Mouse (Mus musculus) thymus, postnatal 4 days (tissue): Measurements from ENCODE around the gene Mvb12b.

ENCODE experiments used
- DNase-seq: peaks from one replicate; pipeline ENCODE4 v3.0.0; 2021

The Mvb12b gene

DNA sequence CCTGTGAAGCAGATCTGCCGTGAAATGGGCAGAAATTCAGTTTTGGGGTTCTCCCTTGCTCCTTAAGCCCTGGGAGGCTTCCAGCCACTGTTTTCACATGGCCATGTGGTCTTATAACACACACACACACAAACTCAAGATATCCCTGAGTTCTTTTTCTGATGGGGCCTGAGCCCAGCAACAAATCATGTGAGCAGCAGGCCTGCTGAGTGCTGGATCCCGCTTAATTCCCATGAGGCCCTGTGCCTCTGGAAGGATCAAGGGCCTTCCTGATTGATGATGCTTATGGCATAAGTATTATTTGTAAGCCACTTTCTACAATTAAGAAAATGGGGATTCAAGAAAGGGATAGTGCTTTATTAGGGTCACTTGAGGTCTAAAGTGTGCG lies 2.5 kb downstream of the Mvb12b start:
- no peak for DNase-seq

GRCm38 (mm10) chr2:33884623-33885263 lies 3.0 kb downstream of the Mvb12b start:
- DNase-seq, result peak; percentile 56

DNA sequence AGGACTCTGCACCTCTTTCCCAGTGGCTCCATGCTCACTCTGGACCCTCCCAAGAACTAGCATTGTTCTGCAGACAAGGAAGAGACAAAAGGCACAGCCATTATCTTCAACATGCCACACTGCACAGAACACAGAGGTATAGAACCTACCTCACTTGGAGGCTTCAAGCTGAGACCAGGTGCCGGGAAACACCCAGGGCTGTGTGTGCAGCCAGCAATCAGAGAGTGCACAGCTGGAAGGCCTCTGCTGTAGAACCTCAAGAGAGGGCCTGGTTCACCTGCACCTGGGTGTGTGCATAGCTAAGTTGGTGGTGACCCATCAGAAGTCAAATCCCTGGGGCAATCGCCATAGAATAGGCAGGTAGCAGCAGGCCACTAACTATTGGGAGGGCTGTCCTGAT lies 8.5 kb downstream of the Mvb12b start:
- DNase-seq, result peak; percentile 72

- peak; percentile 78 for DNase-seq
These were observed 9.3 kb downstream of the Mvb12b start for GRCm38 (mm10) chr2:33878437-33878836.

GRCm38 (mm10) chr2:33877663-33878360 lies 9.9 kb downstream of the Mvb12b start:
- DNase-seq, result peak; percentile 58

GRCm38 (mm10) chr2:33876529-33877290 lies 11.0 kb downstream of the Mvb12b start:
- peak; percentile 53 for DNase-seq

DNA sequence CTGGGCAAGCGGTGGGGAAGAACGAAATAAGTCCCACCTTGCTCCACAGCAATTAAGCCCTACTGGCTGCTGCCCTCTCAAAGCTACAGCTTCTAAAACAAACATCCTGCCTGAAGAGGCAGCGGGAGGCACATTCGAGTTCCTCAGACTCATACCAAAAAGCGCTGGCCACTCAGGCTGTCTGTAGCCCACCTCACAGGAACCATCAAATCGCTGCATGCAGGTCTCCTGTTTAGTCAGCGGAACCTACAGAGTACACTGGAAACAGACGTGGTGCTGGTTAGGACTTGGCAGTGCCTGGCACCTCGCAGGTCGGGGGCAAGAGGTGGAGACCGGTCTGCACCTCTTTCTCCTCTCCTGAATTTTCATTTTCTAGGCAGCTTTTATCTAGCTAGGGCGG lies 12.2 kb downstream of the Mvb12b start:
- peak; percentile 58 for DNase-seq

DNA sequence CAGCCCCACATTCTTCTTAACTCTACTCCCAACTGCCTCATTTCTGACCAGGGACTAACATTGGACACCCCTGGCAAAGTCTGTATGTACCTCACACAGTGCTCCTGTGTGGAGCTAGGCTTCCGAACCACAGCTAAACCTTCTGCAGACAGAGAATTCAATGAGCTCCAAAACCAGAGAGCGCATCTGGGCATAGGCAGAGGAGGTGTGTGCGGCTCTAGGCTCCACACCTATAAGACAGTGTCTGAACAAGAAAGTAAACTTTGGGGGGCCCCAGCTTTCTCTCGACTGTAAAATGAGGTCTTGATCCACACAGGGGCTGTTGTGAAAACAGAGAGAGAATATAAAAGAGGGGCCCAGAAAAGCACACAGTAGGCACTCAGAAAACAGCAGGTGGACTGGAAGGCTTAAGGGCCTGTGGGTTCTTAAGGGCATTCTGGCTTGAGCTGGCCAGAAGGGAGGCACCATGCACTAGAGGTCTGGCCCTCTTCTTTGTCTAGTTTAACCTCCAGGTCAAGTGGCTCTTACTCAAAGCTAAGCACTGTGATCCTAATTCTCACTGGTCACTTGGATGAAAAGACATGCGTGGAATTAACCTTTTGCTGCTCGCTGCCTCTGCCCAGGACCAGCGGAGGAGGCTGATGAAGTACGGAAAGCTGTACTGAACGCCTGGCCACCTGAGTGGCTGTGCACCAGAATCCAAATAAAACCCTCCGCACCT lies 12.7 kb downstream of the Mvb12b start:
- DNase-seq, result peak; percentile 54

DNA sequence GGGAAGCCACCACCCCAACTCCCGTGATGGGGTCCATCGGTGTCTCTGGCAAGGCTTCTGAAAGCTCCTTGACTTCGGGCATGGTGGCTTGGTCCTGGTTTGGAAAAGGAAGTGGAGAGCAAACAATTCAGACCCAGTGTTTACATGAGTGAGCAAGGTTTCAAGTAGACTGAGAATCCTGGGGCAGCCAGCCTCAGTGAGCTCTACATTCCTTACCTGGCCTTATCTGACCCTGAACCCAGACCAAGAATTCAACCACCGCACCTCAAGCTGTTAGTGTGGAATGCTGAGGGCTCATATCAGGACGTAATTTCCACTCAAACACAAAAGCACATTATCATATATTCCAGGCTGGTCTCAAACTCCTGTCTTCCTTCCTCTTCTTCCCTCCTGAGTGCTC lies 13.4 kb downstream of the Mvb12b start:
- no peak for DNase-seq

DNA sequence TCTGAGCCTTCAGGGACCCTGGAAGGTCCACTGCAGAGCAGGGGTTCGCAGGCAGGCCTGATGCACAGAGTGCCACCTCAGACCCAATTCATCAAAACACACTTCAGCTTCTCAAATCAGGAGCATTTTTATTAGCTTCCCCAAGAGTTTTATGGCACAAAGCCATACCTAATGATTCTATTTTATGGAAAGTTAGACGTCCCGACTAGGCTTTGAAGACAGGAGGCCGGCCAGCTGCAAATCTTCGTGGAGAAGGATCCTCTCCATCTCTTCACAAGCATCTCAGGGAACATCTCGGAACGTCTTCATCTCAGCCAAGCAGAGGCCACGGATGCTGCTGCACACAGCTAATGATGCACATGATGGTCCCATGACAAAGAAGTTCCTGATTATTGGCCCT lies 14.2 kb downstream of the Mvb12b start:
- no peak for DNase-seq

- no peak for DNase-seq
These were observed 14.9 kb downstream of the Mvb12b start for GRCm38 (mm10) chr2:33872841-33873271.

DNA sequence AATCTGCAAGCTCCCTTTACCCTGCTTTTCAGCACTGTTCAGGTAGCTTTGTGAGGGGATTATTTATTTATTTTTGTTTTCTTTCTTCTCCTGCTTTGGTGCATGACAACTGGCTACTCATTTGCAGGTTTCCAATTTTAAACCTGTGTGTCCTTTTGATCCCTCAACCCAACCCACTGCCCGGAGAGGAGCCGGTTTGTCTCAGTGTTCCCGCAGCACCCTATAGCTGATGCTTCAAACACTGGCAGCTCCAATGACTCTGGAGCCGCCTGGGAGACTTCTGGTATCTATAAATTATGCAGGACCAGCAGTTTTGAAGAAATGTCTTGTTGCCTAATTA lies 16.6 kb downstream of the Mvb12b start:
- DNase-seq, result no peak

DNA sequence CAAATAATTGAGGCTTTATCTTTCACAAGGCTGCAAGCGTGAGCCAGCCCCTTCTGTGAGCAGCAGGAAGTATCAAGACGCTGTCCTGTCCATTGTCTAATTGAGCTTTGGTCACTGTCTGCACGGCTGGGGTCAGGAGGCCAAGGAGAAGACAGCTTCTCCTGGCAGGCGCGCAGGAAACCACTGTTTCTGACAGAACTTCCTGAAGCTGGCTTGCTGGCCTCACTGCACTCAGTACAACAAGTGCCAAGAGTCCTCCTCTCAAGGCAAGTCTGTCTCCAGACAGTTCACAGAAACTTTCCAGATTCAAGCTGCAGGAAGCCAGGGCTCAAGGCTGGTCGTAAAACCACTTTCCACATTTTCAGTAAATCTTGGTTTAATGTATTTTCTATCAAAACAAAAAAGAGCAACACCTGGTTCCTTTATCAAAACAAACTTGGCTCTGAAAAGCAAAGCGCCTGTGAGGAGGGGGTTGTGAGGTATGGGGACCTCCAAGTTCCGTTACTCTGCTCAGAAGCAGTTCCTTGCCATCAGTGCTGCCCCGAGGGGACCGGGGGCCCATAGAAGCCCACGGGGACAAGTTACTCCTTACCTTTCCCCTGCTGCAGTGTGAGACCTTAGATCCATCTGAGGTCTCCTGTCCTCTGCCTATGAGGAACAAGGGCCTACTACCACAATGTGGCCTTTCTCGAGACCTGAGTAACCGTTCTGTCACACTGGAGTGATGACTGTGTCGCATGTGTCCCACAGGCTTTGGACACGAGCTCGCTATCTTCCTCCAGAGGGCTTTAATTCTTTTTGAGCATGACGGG lies 17.2 kb downstream of the Mvb12b start:
- DNase-seq, result peak; percentile 67

DNA sequence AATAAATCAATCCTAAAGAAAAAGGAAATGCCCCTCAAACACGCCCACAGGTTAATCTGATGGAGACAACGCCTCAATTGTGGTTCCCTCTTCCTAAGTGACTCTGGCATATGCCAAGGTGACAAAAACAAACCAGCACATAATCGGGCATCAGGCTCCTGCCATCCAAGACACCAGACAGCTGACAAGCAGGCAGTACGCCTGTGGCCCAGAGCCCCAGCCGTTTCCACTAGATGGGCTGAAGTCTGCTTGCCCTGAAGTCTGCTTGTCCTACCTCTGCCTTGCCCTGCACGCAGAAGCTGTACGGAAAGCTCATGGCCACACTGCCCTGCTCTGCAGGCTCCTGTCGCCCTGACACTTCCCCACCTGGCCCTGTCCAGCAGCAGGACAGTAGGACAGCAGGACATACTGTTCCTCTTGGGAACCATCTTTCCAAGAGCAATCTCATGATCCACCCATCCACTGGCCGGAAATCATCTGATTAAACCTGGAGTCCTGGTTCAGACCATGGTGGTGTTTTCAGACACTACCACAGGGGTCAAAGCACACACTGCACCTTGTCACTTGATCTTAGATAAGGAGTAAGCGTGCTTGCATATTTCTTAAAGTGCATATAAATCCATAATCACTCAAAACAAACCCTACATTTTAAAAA lies 17.9 kb downstream of the Mvb12b start:
- DNase-seq, result peak; percentile 52

DNA sequence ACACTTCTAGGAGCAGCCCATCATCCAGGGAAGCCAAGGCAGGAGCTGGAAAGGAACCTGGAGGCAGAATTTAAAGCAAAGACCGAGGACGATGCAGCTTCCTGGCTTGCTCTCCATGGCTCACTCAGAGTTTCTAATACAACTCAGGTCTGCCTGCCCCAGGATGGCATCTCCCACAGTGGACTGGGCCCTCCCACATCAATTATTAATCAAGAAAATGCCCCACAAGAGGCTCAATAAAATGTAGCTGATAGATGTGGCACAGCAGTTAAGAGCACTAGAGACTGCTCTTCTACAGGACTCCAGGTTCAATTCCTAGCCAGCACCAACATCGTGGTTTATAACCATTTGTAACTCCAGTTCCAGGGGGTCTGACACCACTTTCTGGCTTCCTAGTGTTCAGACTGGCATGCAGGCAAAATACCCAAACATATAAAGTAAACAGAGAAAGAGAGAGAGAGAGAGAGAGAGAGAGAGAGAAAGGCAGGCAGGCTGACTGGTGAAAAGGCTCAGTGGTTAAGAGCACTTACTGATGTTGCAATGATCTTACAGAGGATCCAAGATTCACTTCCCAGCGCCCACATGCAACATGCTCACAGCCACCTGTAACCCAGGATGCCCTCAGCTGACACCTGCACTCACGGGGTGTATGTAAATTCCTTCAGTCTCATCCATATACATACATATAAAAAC lies 18.6 kb downstream of the Mvb12b start:
- peak; percentile 46 for DNase-seq

GRCm38 (mm10) chr2:33868322-33868721 lies 19.4 kb downstream of the Mvb12b start:
- peak; percentile 35 for DNase-seq

- no peak for DNase-seq
These were observed 31.0 kb downstream of the Mvb12b start for GRCm38 (mm10) chr2:33856746-33857145.

GRCm38 (mm10) chr2:33853011-33853976 lies 34.5 kb downstream of the Mvb12b start:
- peak; percentile 43 for DNase-seq

DNA sequence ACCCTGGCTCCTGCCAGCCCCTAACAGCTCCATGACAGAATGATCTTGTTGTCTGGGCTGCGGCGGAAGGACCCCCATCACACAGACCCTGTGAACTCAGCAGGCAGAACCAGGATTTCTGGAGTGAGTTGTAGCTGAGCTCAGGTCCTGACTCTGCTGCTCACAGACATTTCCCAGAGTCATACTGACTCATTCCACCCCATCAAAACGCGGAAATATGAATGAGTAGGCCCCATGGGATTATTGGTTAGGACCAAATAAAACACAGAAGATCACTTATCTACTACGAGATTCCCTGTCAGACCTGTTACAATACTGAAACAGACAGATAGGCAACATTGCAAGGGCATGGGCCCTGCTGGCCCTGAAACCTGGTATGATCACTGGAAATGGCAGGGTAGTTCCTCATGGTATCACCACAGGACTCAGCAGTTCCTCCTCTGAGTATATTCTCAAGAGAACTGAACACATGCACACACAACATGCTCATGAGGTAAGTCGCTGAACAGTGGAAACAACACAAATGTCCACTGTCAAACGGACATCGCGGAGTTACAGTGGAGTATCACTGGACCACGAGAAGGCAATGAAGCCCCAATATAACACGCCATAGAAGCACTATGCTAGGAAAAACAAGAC lies 40.4 kb downstream of the Mvb12b start:
- no peak for DNase-seq

DNA sequence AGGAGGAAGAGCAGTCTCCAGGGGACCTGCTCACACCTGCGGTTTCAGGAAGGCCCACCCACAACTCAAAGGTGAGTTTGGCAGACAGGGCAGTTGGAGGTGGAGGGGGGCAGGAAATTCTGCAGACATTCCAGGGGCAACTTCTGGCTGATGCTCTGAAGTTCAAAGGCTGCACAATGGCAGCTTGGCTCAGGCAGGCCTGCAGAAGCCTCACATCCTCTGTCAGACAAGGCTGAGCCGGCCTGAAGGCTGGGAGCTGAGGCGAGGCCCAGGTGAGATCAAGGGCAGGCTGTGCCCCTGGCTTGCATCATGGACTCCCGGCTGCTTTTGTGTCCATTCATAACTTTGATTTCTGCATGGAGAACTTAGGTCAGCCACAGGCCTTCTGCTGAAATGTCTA lies 41.1 kb downstream of the Mvb12b start:
- peak; percentile 56 for DNase-seq
